Mouse (Mus musculus): Measurements from ENCODE around the gene Slc5a4a. TPM values are rescaled to one million over a fixed set of nuclear protein-coding genes. Genes with fewer than 3 reads are reported as not detected.

Slc5a4a gene
- not detected for total RNA-seq (2023)

DNA sequence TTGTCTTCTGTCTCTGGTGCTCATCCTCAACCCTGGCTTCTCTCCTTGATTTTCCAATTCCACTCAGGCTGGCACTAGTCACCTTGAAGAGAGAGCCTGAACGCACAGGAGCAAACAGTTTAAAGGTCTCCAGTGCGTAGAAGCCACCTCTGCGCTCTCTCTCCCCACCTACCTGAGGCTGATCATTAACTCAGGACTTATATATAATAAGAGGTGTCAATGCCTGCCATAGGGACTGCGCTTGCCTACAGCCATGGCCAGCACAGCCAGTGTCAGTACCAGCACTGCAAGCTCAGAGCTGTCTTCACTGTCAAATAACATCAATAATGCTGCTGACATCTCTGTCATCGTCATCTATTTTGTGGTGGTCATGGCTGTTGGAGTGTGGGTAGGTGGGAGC, at the start of gene Slc5a4a:
Slc5a4a (plus strand) TSS at position 174 of the 400 bp plus-strand sequence.

DNA sequence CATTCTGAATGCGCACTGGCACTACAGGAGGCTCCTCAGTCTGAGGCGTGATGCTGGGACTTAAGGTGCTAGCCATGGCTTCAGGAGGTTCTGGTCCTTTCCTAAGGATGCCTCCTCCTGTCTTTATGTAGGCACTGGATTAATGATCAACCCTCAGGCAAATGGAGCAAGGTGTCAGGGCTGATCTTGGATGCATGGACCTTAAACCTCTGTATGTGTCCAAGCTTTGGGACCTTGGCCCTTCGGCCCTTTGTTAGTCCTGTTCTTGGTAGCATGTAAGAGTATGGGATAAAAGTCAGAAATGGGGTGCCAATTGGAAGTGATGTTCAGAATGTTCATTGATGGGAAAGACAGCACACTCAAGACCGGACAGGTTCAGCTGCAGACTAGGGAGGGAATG, 36.4 kb upstream of the Slc5a4a start, which contains the start of gene Slc5a4b:
Slc5a4b (minus strand) TSS at position 101 of the 400 bp plus-strand sequence.

DNA sequence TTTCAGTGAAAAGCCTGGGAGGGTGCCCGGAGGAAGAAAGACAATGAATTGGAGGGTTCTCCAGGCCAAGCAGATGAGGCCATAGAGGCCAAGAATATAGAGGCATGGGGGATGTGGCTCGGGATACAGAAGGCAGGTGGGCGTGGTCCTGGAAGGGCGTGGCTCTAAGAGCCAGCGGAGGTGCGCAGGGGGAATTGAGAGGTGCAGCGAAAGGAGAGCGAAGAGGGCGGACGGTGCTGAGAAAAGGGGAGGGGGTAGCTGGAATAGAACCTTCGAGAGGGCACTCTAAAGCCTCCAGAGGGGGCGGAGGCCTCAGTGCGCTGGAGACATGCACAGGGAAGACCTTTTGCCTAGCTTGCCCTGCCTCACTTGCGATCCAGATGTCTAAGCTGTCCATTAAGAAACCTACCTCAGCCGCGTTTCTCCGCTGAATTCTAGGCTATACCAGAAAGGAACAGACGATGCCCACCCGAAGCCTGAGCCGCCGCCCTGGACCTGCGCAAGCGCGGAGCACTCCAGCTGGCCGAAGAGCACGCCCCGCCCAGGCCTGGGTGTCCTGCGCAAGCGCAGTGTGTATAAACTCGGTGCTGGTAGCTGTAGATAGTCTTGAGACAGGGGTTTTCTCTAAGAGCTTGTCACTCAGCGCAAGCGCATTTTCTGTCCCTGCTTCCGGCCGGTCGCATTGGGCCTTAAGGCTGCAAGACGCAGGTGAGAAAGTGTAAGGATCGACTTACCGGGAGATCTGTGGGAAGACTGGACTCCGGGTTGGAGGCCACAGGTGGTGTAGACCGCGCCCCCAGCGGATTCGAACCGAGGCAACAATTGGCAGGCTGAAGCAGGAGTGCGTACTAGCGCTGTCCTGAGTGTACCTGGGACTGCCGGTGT, 90.3 kb downstream of the Slc5a4a start, which contains the start of gene Prmt2:
Prmt2 (minus strand) TSS at position 525 of the 885 bp plus-strand sequence.

Other genes with a start within 250 kb of the Slc5a4a start
- gene Smarcb1, start 225.8 kb upstream of the Slc5a4a start, total RNA-seq (2023): 40.9 TPM
- 32.8 TPM for gene Chchd10, start 214.3 kb upstream of the Slc5a4a start, total RNA-seq (2023)
- 2.8 TPM for gene Mmp11, start 211.0 kb upstream of the Slc5a4a start, total RNA-seq (2023)
- gene Gm867, start 206.8 kb upstream of the Slc5a4a start, total RNA-seq (2023): not detected
- gene Vpreb3, start 204.4 kb upstream of the Slc5a4a start, total RNA-seq (2023): 6.7 TPM
- gene Gm5134, start 192.9 kb upstream of the Slc5a4a start, total RNA-seq (2023): 1.0 TPM
- gene Zfp280b, start 114.8 kb upstream of the Slc5a4a start, total RNA-seq (2023): 17.4 TPM
- gene Slc5a4b, start 36.5 kb upstream of the Slc5a4a start, total RNA-seq (2023): not detected
- gene Prmt2, start 90.4 kb downstream of the Slc5a4a start, total RNA-seq (2023): 9.1 TPM
- gene S100b, start 106.4 kb downstream of the Slc5a4a start, total RNA-seq (2023): not detected
- 4.8 TPM for gene Dip2a, start 197.8 kb downstream of the Slc5a4a start, total RNA-seq (2023)